ENCODE assay signal across 24 mouse cellular contexts in genomic region chr15:80165396-80165795, GRCm38 (mm10). TPM values are rescaled to one million over a fixed set of nuclear protein-coding genes. Genes with fewer than 3 reads are reported as not detected.
DNase-seq lines count a peak whose midpoint lies in the region; ATAC-seq and TF ChIP-seq lines count a peak whose summit lies in the region.
"Had no signal": no experiment of that assay in that cellular context is flagged by ENCODE, and none has a peak within 500 bp of the region (broad histone marks: within the 10 kb centered on the region; RNA-seq: fewer than 3 reads in every experiment).

No protein-coding gene starts in this region.

- H3K27ac ChIP-seq in midbrain, embryonic 15.5 days, result no peak overlapping the region
- H3K27ac ChIP-seq: heart, embryonic 10.5 days; hindbrain, embryonic 12.5 days; left cerebral cortex, adult 2 months; liver, embryonic 12.5 days; midbrain, embryonic 10.5 days; neural tube, embryonic 12.5 days had no signal

- no peak overlapping the region for H3K9ac ChIP-seq in midbrain, embryonic 15.5 days
- H3K9ac ChIP-seq: hindbrain, embryonic 12.5 days; liver, embryonic 12.5 days; lung, embryonic 14.5 days; neural tube, embryonic 12.5 days had no signal

- H3K36me3 ChIP-seq in myocyte (ENCODE audit: control insufficient read depth, insufficient read depth), result peaks cover 5% of the 10 kb centered on the region
- peaks cover 19% of the 10 kb centered on the region; the same call in 1 of the 2 replicates for H3K36me3 ChIP-seq in midbrain, embryonic 15.5 days (replicated peaks)

- no peaks in the 10 kb centered on the region for H3K79me2 ChIP-seq in myocyte (ENCODE audit: control insufficient read depth, insufficient read depth)

- H3K4me1 ChIP-seq in midbrain, embryonic 15.5 days, result no peaks in the 10 kb centered on the region
- H3K4me1 ChIP-seq: hindbrain, embryonic 12.5 days; neural tube, embryonic 12.5 days had no signal

- intact Hi-C loops in left cerebral cortex, postnatal 4 days (cut with DNase I), result no loop called here
- intact Hi-C loops in left cerebral cortex, postnatal 10 days (cut with DNase I), result no loop called here

- no peak for DNase-seq in frontal cortex, postnatal 25 days (ENCODE audit: low spot score in 2 of 2)
- DNase-seq in left cerebral cortex, postnatal 4 days, result peak; percentile 46
- no peak for DNase-seq in left cerebral cortex, postnatal 10 days (ENCODE audit: extremely low spot score in 1 of 2, low spot score in 2 of 2)
- peak; percentile 73 for DNase-seq in cerebellum, adult 8-10 months
- DNase-seq in adipocyte (ENCODE audit: low spot score), result no peak
- DNase-seq: adrenal gland, postnatal 10 days; embryo, embryonic 11 days; gastrocnemius, postnatal 10 days; kidney, adult 18-20 months; kidney, postnatal 10 days; lung, embryonic 14.5 days; lung, postnatal 4 days had no signal

- 60% methylated on average over 5 of the region's 5 CpGs for WGBS in midbrain, embryonic 15.5 days

- H3ac ChIP-seq in myocyte (ENCODE audit: control insufficient read depth, insufficient read length), result no peak overlapping the region

- no peak overlapping the region for H3K4me2 ChIP-seq in myocyte (ENCODE audit: low read depth)
- H3K4me2 ChIP-seq in midbrain, embryonic 15.5 days, result no peak overlapping the region
- H3K4me2 ChIP-seq: hindbrain, embryonic 12.5 days; liver, embryonic 12.5 days; lung, embryonic 14.5 days; neural tube, embryonic 12.5 days had no signal

- H3K4me3 ChIP-seq in myocyte, result no peak overlapping the region
- no peak overlapping the region for H3K4me3 ChIP-seq in midbrain, embryonic 15.5 days
- H3K4me3 ChIP-seq: heart, embryonic 10.5 days; hindbrain, embryonic 12.5 days; left cerebral cortex, adult 2 months; liver, embryonic 12.5 days; midbrain, embryonic 10.5 days; neural tube, embryonic 12.5 days had no signal

- H3K9me3 ChIP-seq in midbrain, embryonic 15.5 days, result no peaks in the 10 kb centered on the region
- H3K9me3 ChIP-seq: heart, embryonic 10.5 days; hindbrain, embryonic 12.5 days; liver, embryonic 12.5 days; midbrain, embryonic 10.5 days; neural tube, embryonic 12.5 days had no signal

- ATAC-seq in frontal cortex, adult (ENCODE audit: low TSS enrichment), result peak; percentile 17
- ATAC-seq in midbrain, embryonic 15.5 days (replicated peaks), result no peak
- ATAC-seq: CD4-positive, CD25-positive, alpha-beta regulatory T cell, adult 4 months; liver, embryonic 12.5 days; Patski had no signal

- no peak for TF ChIP-seq POLR2A in myocyte (IDR thresholded peaks at IDR 0.05; ENCODE audit: insufficient read length, low read depth)

- no peaks in the 10 kb centered on the region for H3K27me3 ChIP-seq in myocyte (ENCODE audit: control insufficient read depth, insufficient read depth, insufficient read length)
- H3K27me3 ChIP-seq in midbrain, embryonic 15.5 days (replicated peaks), result no peaks in the 10 kb centered on the region
- H3K27me3 ChIP-seq: hindbrain, embryonic 12.5 days; neural tube, embryonic 12.5 days; Patski had no signal

TF ChIP-seq in myocyte, 11 proteins besides CTCF, POLR2A, EP300 and RAD21:
- no peak for TF ChIP-seq USF1 (IDR thresholded peaks at IDR 0.05; ENCODE audit: low read depth)
- no peak for TF ChIP-seq SRF (IDR thresholded peaks at IDR 0.05; ENCODE audit: control insufficient read depth, insufficient read length, low read depth)
- TF ChIP-seq TCF3 (IDR thresholded peaks at IDR 0.05; ENCODE audit: insufficient read length, low read depth), result peak; percentile 87
- TF ChIP-seq MYOD1 (IDR thresholded peaks at IDR 0.05; ENCODE audit: control insufficient read depth in 1 of 3, insufficient read length in 2 of 3, low read depth in 2 of 3), result peak in 2 of 3 experiments; percentile 85 to 99
- peak; percentile 73 for TF ChIP-seq TCF12 (IDR thresholded peaks at IDR 0.05; ENCODE audit: insufficient read depth, poor library complexity, severe bottlenecking)
- peak; percentile 75 to 96 (median 84) for TF ChIP-seq MYOG (IDR thresholded peaks at IDR 0.05; ENCODE audit: control insufficient read depth in 1 of 3, insufficient read depth in 1 of 3, insufficient read length in 2 of 3, low read depth in 2 of 3)
- no peak for TF ChIP-seq MAX (IDR thresholded peaks at IDR 0.05; ENCODE audit: low read depth)
- peak; percentile 59 for TF ChIP-seq POLR2AphosphoS2 (IDR thresholded peaks at IDR 0.05; ENCODE audit: insufficient read length, low read depth)
- TF ChIP-seq CEBPB (IDR thresholded peaks at IDR 0.05; ENCODE audit: insufficient read depth, poor library complexity, severe bottlenecking), result no peak
- no peak for TF ChIP-seq E2F4 (IDR thresholded peaks at IDR 0.05; ENCODE audit: insufficient read depth)
- TF ChIP-seq REST (IDR thresholded peaks at IDR 0.05; ENCODE audit: insufficient read depth, insufficient read length), result no peak

RNA-seq across cellular contexts. Expression of gene Mgat3, which starts 8.1 kb away (rescaled TPM):
- 10 to 100 TPM; 80.4 to 83.1 TPM for total RNA-seq in left cerebral cortex, postnatal 4 days (2021)
- 10 to 100 TPM; 94.2 to 98.8 TPM for total RNA-seq in left cerebral cortex, postnatal 10 days (2021)
- 9.7 TPM for polyA plus RNA-seq in myocyte (2012; fragmentation: generic; extraction: Trizol)
- 15.5 and 16.3 TPM in 2 replicates for polyA plus RNA-seq in midbrain, embryonic 15.5 days (2015; fragmentation: Nextera tagmentation; extraction: Ambion mirVana)
- total RNA-seq: monocyte, adult 5-6 weeks had no signal

RNA-seq across cellular contexts. Expression of gene Tab1, which starts 32.5 kb away (rescaled TPM):
- 10 to 100 TPM; 27.7 to 36.2 TPM for total RNA-seq in left cerebral cortex, postnatal 4 days (2021)
- 10 to 100 TPM; 26.8 to 32.5 TPM for total RNA-seq in left cerebral cortex, postnatal 10 days (2021)
- polyA plus RNA-seq in myocyte (2012; fragmentation: generic; extraction: Trizol), result 33.3 TPM
- 42.5 and 43.5 TPM in 2 replicates for polyA plus RNA-seq in midbrain, embryonic 15.5 days (2015; fragmentation: Nextera tagmentation; extraction: Ambion mirVana)

Comparison
In these comparisons a context has a peak if more than half of its experiments do, and no peak if none do; other contexts are left out.
1. DNase-seq: peak in left cerebral cortex, postnatal 4 days (single experiment) and cerebellum, adult 8-10 months (single experiment); none in frontal cortex, postnatal 25 days (0 of 2), left cerebral cortex, postnatal 10 days (0 of 2) and adipocyte (single experiment).